Mouse (Mus musculus) fibroblast of lung, adult 2 months (primary cell): ENCODE measurements around the gene Slc39a5.

Experiments used
- DNase-seq: peaks from one replicate; pipeline ENCODE4 v3.0.0-alpha.2; 2011; ENCODE audit warnings: low read depth

Slc39a5 gene

GRCm38 (mm10) chr10:128401056-128401455, at the start of gene Slc39a5:
Slc39a5 (minus strand) TSS chr10:128401229.
- no peak for DNase-seq

GRCm38 (mm10) chr10:128445407-128445806, 44.4 kb upstream of the Slc39a5 start:
- no peak for DNase-seq

GRCm38 (mm10) chr10:128444354-128444753, 43.3 kb upstream of the Slc39a5 start:
- no peak for DNase-seq

GRCm38 (mm10) chr10:128442718-128443117, 41.7 kb upstream of the Slc39a5 start:
- DNase-seq, result no peak

GRCm38 (mm10) chr10:128441324-128442119, 40.5 kb upstream of the Slc39a5 start:
- no peak for DNase-seq

- no peak for DNase-seq
Measured at GRCm38 (mm10) chr10:128440407-128440806, 39.4 kb upstream of the Slc39a5 start.

GRCm38 (mm10) chr10:128438675-128439279, 37.7 kb upstream of the Slc39a5 start:
- DNase-seq, result no peak

GRCm38 (mm10) chr10:128436376-128436775, 35.3 kb upstream of the Slc39a5 start:
- no peak for DNase-seq

GRCm38 (mm10) chr10:128435873-128436272, 34.8 kb upstream of the Slc39a5 start:
- DNase-seq, result no peak

GRCm38 (mm10) chr10:128435186-128435823, 34.3 kb upstream of the Slc39a5 start:
- DNase-seq, result no peak

GRCm38 (mm10) chr10:128434681-128435080, 33.7 kb upstream of the Slc39a5 start:
- no peak for DNase-seq

GRCm38 (mm10) chr10:128433417-128433816, 32.4 kb upstream of the Slc39a5 start:
- DNase-seq, result no peak

GRCm38 (mm10) chr10:128429454-128429853, 28.4 kb upstream of the Slc39a5 start:
- no peak for DNase-seq

- no peak for DNase-seq
Measured at GRCm38 (mm10) chr10:128429052-128429451, 28.0 kb upstream of the Slc39a5 start.

- DNase-seq, result no peak
Measured at GRCm38 (mm10) chr10:128425260-128425659, 24.2 kb upstream of the Slc39a5 start.

- no peak for DNase-seq
Measured at GRCm38 (mm10) chr10:128424604-128425003, 23.6 kb upstream of the Slc39a5 start.

GRCm38 (mm10) chr10:128422426-128422825, 21.4 kb upstream of the Slc39a5 start:
- no peak for DNase-seq

GRCm38 (mm10) chr10:128414848-128415247, 13.8 kb upstream of the Slc39a5 start:
- no peak for DNase-seq

GRCm38 (mm10) chr10:128413076-128413475, 12.0 kb upstream of the Slc39a5 start:
- no peak for DNase-seq

- DNase-seq, result no peak
Measured at GRCm38 (mm10) chr10:128412558-128412957, 11.5 kb upstream of the Slc39a5 start.

GRCm38 (mm10) chr10:128412055-128412381, 11.0 kb upstream of the Slc39a5 start:
- no peak for DNase-seq

GRCm38 (mm10) chr10:128411211-128412054, 10.4 kb upstream of the Slc39a5 start, which contains the start of the genes Nabp2 and Rnf41:
Nabp2 (minus strand) TSS chr10:128411492.
Rnf41 (plus strand) TSS chr10:128411657.
- DNase-seq, result peak; percentile 90
